Mouse (Mus musculus) erythroblast, embryonic 14.5 days (primary cell): ENCODE measurements at regions not wholly inside any gene's neighbourhood (a gene's known extent, or its start where the extent isn't known, plus 50 kb on each side); places are given as distances from the start of the nearest gene placed in this dataset.

Source experiments
- H3K27me3 ChIP-seq: 2 replicates; pipeline ENCODE4 v1.6.1; 2012; ENCODE audit warnings: inconsistent platforms; ENCODE audit not compliant: control insufficient read depth
- H3K36me3 ChIP-seq: 2 replicates; pipeline ENCODE4 v1.6.1; 2012; ENCODE audit warnings: mild to moderate bottlenecking, inconsistent platforms; ENCODE audit not compliant: control insufficient read depth
- H3K4me1 ChIP-seq: 2 replicates; pipeline ENCODE4 v1.6.1; 2012; ENCODE audit warnings: inconsistent platforms; ENCODE audit not compliant: control insufficient read depth
- H3K4me3 ChIP-seq: replicated peaks from 2 replicates; pipeline ENCODE3; 2012; ENCODE audit warnings: moderate library complexity, mild to moderate bottlenecking, inconsistent platforms
- H3K9me3 ChIP-seq: 2 replicates; pipeline ENCODE4 v1.6.1; 2012; ENCODE audit warnings: low read length, inconsistent platforms, mixed read lengths; ENCODE audit not compliant: control insufficient read depth
- GATA1 ChIP-seq: IDR thresholded peaks from 2 replicates; pipeline ENCODE4 v1.6.1; 2012; ENCODE audit warnings: low read length, inconsistent platforms, mixed read lengths
- TAL1 ChIP-seq: IDR thresholded peaks from 3 replicates; pipeline ENCODE4 v1.6.1; 2012; ENCODE audit warnings: low read length, inconsistent platforms, mixed read lengths

- H3K4me3 ChIP-seq = no peak overlapping the region
- TF ChIP-seq TAL1 = no peak
- no peak for TF ChIP-seq GATA1
- no peaks in the 10 kb centered on the region for H3K4me1 ChIP-seq
- H3K36me3 ChIP-seq = no peaks in the 10 kb centered on the region
- no peaks in the 10 kb centered on the region for H3K9me3 ChIP-seq
- H3K27me3 ChIP-seq = no peaks in the 10 kb centered on the region
Observed at GRCm38 (mm10) chr1:121123436-121123835, 209.0 kb downstream of the Insig2 start.

- H3K27me3 ChIP-seq = no peaks in the 10 kb centered on the region
- H3K36me3 ChIP-seq = no peaks in the 10 kb centered on the region
- no peaks in the 10 kb centered on the region for H3K9me3 ChIP-seq
- H3K4me3 ChIP-seq = no peak overlapping the region
- H3K4me1 ChIP-seq = no peaks in the 10 kb centered on the region
- no peak for TF ChIP-seq GATA1
- TF ChIP-seq TAL1 = no peak
Observed at GRCm38 (mm10) chr1:121136284-121136683, 196.1 kb downstream of the Insig2 start.

GRCm38 (mm10) chr1:121136846-121137245 lies 195.5 kb downstream of the Insig2 start:
- no peaks in the 10 kb centered on the region for H3K27me3 ChIP-seq
- H3K4me3 ChIP-seq = no peak overlapping the region
- H3K36me3 ChIP-seq = no peaks in the 10 kb centered on the region
- no peaks in the 10 kb centered on the region for H3K4me1 ChIP-seq
- H3K9me3 ChIP-seq = no peaks in the 10 kb centered on the region
- TF ChIP-seq GATA1 (no peak), TAL1 (no peak)

- Histone ChIP-seq H3K36me3 (no peaks in the 10 kb centered on the region), H3K4me1 (no peaks in the 10 kb centered on the region), H3K4me3 (no peak overlapping the region), H3K27me3 (no peaks in the 10 kb centered on the region), H3K9me3 (no peaks in the 10 kb centered on the region)
- TF ChIP-seq GATA1 (no peak), TAL1 (no peak)
Observed at GRCm38 (mm10) chr1:121144981-121145380, 187.4 kb downstream of the Insig2 start.

GRCm38 (mm10) chr1:121153476-121153875 lies 178.9 kb downstream of the Insig2 start:
- H3K27me3 ChIP-seq = no peaks in the 10 kb centered on the region
- no peaks in the 10 kb centered on the region for H3K9me3 ChIP-seq
- H3K36me3 ChIP-seq = no peaks in the 10 kb centered on the region
- no peak overlapping the region for H3K4me3 ChIP-seq
- TF ChIP-seq TAL1 = no peak
- TF ChIP-seq GATA1 = no peak
- H3K4me1 ChIP-seq = no peaks in the 10 kb centered on the region

GRCm38 (mm10) chr1:121154616-121155015 lies 177.8 kb downstream of the Insig2 start:
- H3K4me1 ChIP-seq = no peaks in the 10 kb centered on the region
- TF ChIP-seq GATA1 = no peak
- TF ChIP-seq TAL1 = no peak

GRCm38 (mm10) chr1:121168651-121169050 lies 163.7 kb downstream of the Insig2 start:
- no peaks in the 10 kb centered on the region for H3K27me3 ChIP-seq
- H3K9me3 ChIP-seq = no peaks in the 10 kb centered on the region
- TF ChIP-seq TAL1 = no peak
- no peak for TF ChIP-seq GATA1
- no peaks in the 10 kb centered on the region for H3K36me3 ChIP-seq
- no peak overlapping the region for H3K4me3 ChIP-seq
- no peaks in the 10 kb centered on the region for H3K4me1 ChIP-seq

More at GRCm38 (mm10) chr1:121154616-121155015, 177.8 kb downstream of the Insig2 start:
- no peaks in the 10 kb centered on the region for H3K9me3 ChIP-seq
- H3K36me3 ChIP-seq = no peaks in the 10 kb centered on the region
- no peak overlapping the region for H3K4me3 ChIP-seq
- no peaks in the 10 kb centered on the region for H3K27me3 ChIP-seq

- Histone ChIP-seq H3K27me3 (peaks cover 57% of the 10 kb centered on the region), H3K4me1 (no peaks in the 10 kb centered on the region)
- TF ChIP-seq TAL1 (no peak), GATA1 (no peak)
Observed at GRCm38 (mm10) chr1:121176541-121176940, 155.8 kb downstream of the Insig2 start.

GRCm38 (mm10) chr1:121177136-121177907 lies 155.1 kb downstream of the Insig2 start:
- TF ChIP-seq GATA1 (no peak), TAL1 (no peak)
- Histone ChIP-seq H3K36me3 (no peaks in the 10 kb centered on the region), H3K4me1 (no peaks in the 10 kb centered on the region), H3K9me3 (no peaks in the 10 kb centered on the region), H3K4me3 (no peak overlapping the region), H3K27me3 (peaks cover 60% of the 10 kb centered on the region)

More at GRCm38 (mm10) chr1:121176541-121176940, 155.8 kb downstream of the Insig2 start:
- Histone ChIP-seq H3K36me3 (no peaks in the 10 kb centered on the region), H3K4me3 (no peak overlapping the region), H3K9me3 (no peaks in the 10 kb centered on the region)
